In the genomic region with DNA sequence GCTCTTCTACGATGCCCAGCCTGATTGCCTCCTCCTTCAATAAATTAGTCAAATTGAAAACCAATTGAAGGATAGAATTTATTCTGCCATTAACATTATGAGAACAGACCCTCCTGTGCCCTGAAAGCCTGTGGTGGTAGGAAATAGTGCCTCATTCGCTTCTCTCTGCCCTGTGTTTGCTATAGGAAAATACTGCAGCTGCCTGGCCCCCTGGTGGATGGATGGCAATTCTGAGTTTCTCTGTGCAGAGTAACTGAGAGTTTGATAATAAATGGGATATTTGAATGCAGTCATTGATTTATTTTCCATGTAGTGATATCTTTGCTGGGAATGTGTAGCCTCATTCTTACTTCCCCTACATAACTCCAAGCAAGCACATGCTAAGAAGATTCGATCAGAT, we compare ENCODE assay signal across 8 mouse cellular contexts.
DNase-seq lines count a peak whose midpoint lies in the region; ATAC-seq and TF ChIP-seq lines count a peak whose summit lies in the region.
"Had no signal": no experiment of that assay in that cellular context is flagged by ENCODE, and none has a peak within 500 bp of the region (broad histone marks: within the 10 kb centered on the region; RNA-seq: fewer than 3 reads in every experiment).

No protein-coding gene starts in this region.

- H3K27ac ChIP-seq in kidney, embryonic 16.5 days (ENCODE audit: low read length) = no peak overlapping the region
- H3K27ac ChIP-seq in layer of hippocampus, adult 2 months = no peak overlapping the region
- H3K27ac ChIP-seq: neural tube, embryonic 12.5 days had no signal

- peak; percentile 17 for DNase-seq in kidney, adult 18-20 months
- DNase-seq in Patski (ENCODE audit: low read depth, low spot score) = no peak
- DNase-seq in layer of hippocampus, adult 2 months (ENCODE audit: low spot score in 2 of 2) = peak; percentile 52 to 61
- peak; percentile 67 for DNase-seq in right cerebral cortex, postnatal 14 days
- no peak for DNase-seq in T-cell, adult 2 months (ENCODE audit: low spot score)

- ATAC-seq in kidney, embryonic 16.5 days (ENCODE audit: low FRiP score, low TSS enrichment) = no peak
- ATAC-seq in Patski = no peak

- POLR2A ChIA-PET in Patski (lab: Charles Lee) = no interaction called here

- TF ChIP-seq CTCF in E14TG2a.4 (conservative IDR thresholded peaks at IDR 0.05; ENCODE audit: low read length) = peak; percentile 40
- TF ChIP-seq CTCF in Patski (IDR thresholded peaks at IDR 0.05) = peak; percentile 69
- peak; percentile 86 for TF ChIP-seq CTCF in layer of hippocampus, adult 2 months (conservative IDR thresholded peaks at IDR 0.05)

- H3K9ac ChIP-seq in kidney, embryonic 16.5 days (replicated peaks; ENCODE audit: low read length) = no peak overlapping the region
- H3K9ac ChIP-seq: neural tube, embryonic 12.5 days had no signal

- in situ Hi-C loops in Patski (cut with MboI; ENCODE audit: low pct_unique_long_range_greater_than_20kb) = no loop called here

- no peak overlapping the region for H3K4me3 ChIP-seq in kidney, embryonic 16.5 days (ENCODE audit: low read length)
- no peak overlapping the region for H3K4me3 ChIP-seq in E14TG2a.4 (replicated peaks; ENCODE audit: low read length)
- no peak overlapping the region for H3K4me3 ChIP-seq in layer of hippocampus, adult 2 months
- H3K4me3 ChIP-seq: neural tube, embryonic 12.5 days had no signal

- no peaks in the 10 kb centered on the region for H3K36me3 ChIP-seq in kidney, embryonic 16.5 days (ENCODE audit: insufficient read depth, low read length)
- no peaks in the 10 kb centered on the region for H3K36me3 ChIP-seq in E14TG2a.4 (ENCODE audit: insufficient read depth, low read length)
- H3K36me3 ChIP-seq: neural tube, embryonic 12.5 days had no signal

- CTCF ChIA-PET in Patski (lab: Charles Lee) = no interaction called here

- H3K4me1 ChIP-seq in kidney, embryonic 16.5 days (ENCODE audit: insufficient read depth, low read length) = no peaks in the 10 kb centered on the region
- peaks cover 8% of the 10 kb centered on the region for H3K4me1 ChIP-seq in E14TG2a.4 (replicated peaks; ENCODE audit: low read depth, low read length)
- H3K4me1 ChIP-seq: neural tube, embryonic 12.5 days had no signal

- H3K9me3 ChIP-seq in kidney, embryonic 16.5 days (ENCODE audit: low read length) = no peaks in the 10 kb centered on the region
- H3K9me3 ChIP-seq in E14TG2a.4 (ENCODE audit: low read length) = no peaks in the 10 kb centered on the region
- H3K9me3 ChIP-seq: neural tube, embryonic 12.5 days had no signal

- no peak overlapping the region for H3K4me2 ChIP-seq in kidney, embryonic 16.5 days (replicated peaks; ENCODE audit: low read depth, low read length)
- H3K4me2 ChIP-seq: neural tube, embryonic 12.5 days had no signal

- peaks cover 2% of the 10 kb centered on the region; the same call in 1 of the 2 replicates for H3K27me3 ChIP-seq in kidney, embryonic 16.5 days (ENCODE audit: insufficient read depth, low read length)
- H3K27me3 ChIP-seq in E14TG2a.4 (ENCODE audit: insufficient read depth, low read length) = peaks cover 12% of the 10 kb centered on the region; the same call in 1 of the 2 replicates
- peaks cover 4% of the 10 kb centered on the region for H3K27me3 ChIP-seq in Patski
- H3K27me3 ChIP-seq: neural tube, embryonic 12.5 days had no signal

- 41% methylated on average over 3 of the region's 3 CpGs for WGBS in kidney, embryonic 16.5 days

Comparison
In these comparisons a context has a peak if more than half of its experiments do, and no peak if none do; other contexts are left out.
1. DNase-seq: peak in kidney, adult 18-20 months (single experiment), layer of hippocampus, adult 2 months (2 of 2) and right cerebral cortex, postnatal 14 days (single experiment); none in Patski (single experiment) and T-cell, adult 2 months (single experiment).
2. Peak in every context shown above with its lines, with median percentiles within 50 percentile points of each other: CTCF ChIP-seq.